Mouse (Mus musculus): Measurements from ENCODE around the gene Pex26. TPM values are rescaled to one million over a fixed set of nuclear protein-coding genes. Genes with fewer than 3 reads are reported as not detected.

Gene Pex26
- polyA plus RNA-seq, 1 experiment from 2014 or later: 1.2 TPM

GRCm38 (mm10) chr6:121151732-121152131, 31.7 kb upstream of the Pex26 start:
- Histone ChIP-seq H3K79me2 (ENCODE audit: inconsistent target) (no peaks in the 10 kb centered on the region), H3K27ac (no peak overlapping the region)
- WGBS (ENCODE audit: missing documents): 91% methylated on average over 6 of the region's 6 CpGs

GRCm38 (mm10) chr6:121153177-121153576, 30.3 kb upstream of the Pex26 start:
- Histone ChIP-seq H3K27ac (no peak overlapping the region), H3K4me3 (ENCODE audit: inconsistent target) (no peak overlapping the region), H3K79me2 (ENCODE audit: inconsistent target) (no peaks in the 10 kb centered on the region), H3K36me3 (ENCODE audit: inconsistent target) (no peaks in the 10 kb centered on the region)
- 94% methylated on average over 8 of the region's 8 CpGs for WGBS (ENCODE audit: missing documents)

More at GRCm38 (mm10) chr6:121151732-121152131, 31.7 kb upstream of the Pex26 start:
- Histone ChIP-seq H3K4me3 (ENCODE audit: inconsistent target) (no peak overlapping the region), H3K36me3 (ENCODE audit: inconsistent target) (no peaks in the 10 kb centered on the region)

GRCm38 (mm10) chr6:121154451-121155300, 28.8 kb upstream of the Pex26 start:
- 91% methylated on average over 16 of the region's 16 CpGs for WGBS (ENCODE audit: missing documents)
- H3K4me3 ChIP-seq (ENCODE audit: inconsistent target): no peak overlapping the region

GRCm38 (mm10) chr6:121156030-121156429, 27.4 kb upstream of the Pex26 start:
- no peak overlapping the region for H3K4me3 ChIP-seq (ENCODE audit: inconsistent target)
- 100% methylated on average over 1 of the region's 2 CpGs for WGBS (ENCODE audit: missing documents)
- no peak overlapping the region for H3K27ac ChIP-seq
- no peaks in the 10 kb centered on the region for H3K36me3 ChIP-seq (ENCODE audit: inconsistent target)
- no peaks in the 10 kb centered on the region for H3K79me2 ChIP-seq (ENCODE audit: inconsistent target)

More at GRCm38 (mm10) chr6:121154451-121155300, 28.8 kb upstream of the Pex26 start:
- H3K36me3 ChIP-seq (ENCODE audit: inconsistent target): no peaks in the 10 kb centered on the region
- H3K27ac ChIP-seq: no peak overlapping the region
- H3K79me2 ChIP-seq (ENCODE audit: inconsistent target): no peaks in the 10 kb centered on the region

GRCm38 (mm10) chr6:121159616-121160015, 23.9 kb upstream of the Pex26 start:
- Histone ChIP-seq H3K4me3 (ENCODE audit: inconsistent target) (no peak overlapping the region), H3K27ac (no peak overlapping the region), H3K79me2 (ENCODE audit: inconsistent target) (no peaks in the 10 kb centered on the region), H3K36me3 (ENCODE audit: inconsistent target) (no peaks in the 10 kb centered on the region)
- 96% methylated on average over 5 of the region's 5 CpGs for WGBS (ENCODE audit: missing documents)

- 79% methylated on average over 5 of the region's 6 CpGs for WGBS (ENCODE audit: missing documents)
- no peaks in the 10 kb centered on the region for H3K36me3 ChIP-seq (ENCODE audit: inconsistent target)
- H3K4me3 ChIP-seq (ENCODE audit: inconsistent target): no peak overlapping the region
- no peak overlapping the region for H3K27ac ChIP-seq
- no peaks in the 10 kb centered on the region for H3K79me2 ChIP-seq (ENCODE audit: inconsistent target)
Observed at GRCm38 (mm10) chr6:121160126-121160525, 23.3 kb upstream of the Pex26 start.

- Histone ChIP-seq H3K79me2 (ENCODE audit: inconsistent target) (no peaks in the 10 kb centered on the region), H3K4me3 (ENCODE audit: inconsistent target) (no peak overlapping the region), H3K27ac (no peak overlapping the region), H3K36me3 (ENCODE audit: inconsistent target) (no peaks in the 10 kb centered on the region)
- WGBS (ENCODE audit: missing documents): 87% methylated on average over 12 of the region's 12 CpGs
Observed at GRCm38 (mm10) chr6:121162616-121163015, 20.9 kb upstream of the Pex26 start.

- no peaks in the 10 kb centered on the region for H3K36me3 ChIP-seq (ENCODE audit: inconsistent target)
- H3K27ac ChIP-seq: no peak overlapping the region
- 95% methylated on average over 10 of the region's 10 CpGs for WGBS (ENCODE audit: missing documents)
- H3K79me2 ChIP-seq (ENCODE audit: inconsistent target): no peaks in the 10 kb centered on the region
- H3K4me3 ChIP-seq (ENCODE audit: inconsistent target): no peak overlapping the region
Observed at GRCm38 (mm10) chr6:121166098-121166552, 17.3 kb upstream of the Pex26 start.

- Histone ChIP-seq H3K79me2 (ENCODE audit: inconsistent target) (no peaks in the 10 kb centered on the region), H3K36me3 (ENCODE audit: inconsistent target) (no peaks in the 10 kb centered on the region), H3K4me3 (ENCODE audit: inconsistent target) (no peak overlapping the region), H3K27ac (no peak overlapping the region)
- WGBS (ENCODE audit: missing documents): 79% methylated on average over 7 of the region's 7 CpGs
Observed at GRCm38 (mm10) chr6:121167381-121167975, 16.0 kb upstream of the Pex26 start.

- Histone ChIP-seq H3K36me3 (ENCODE audit: inconsistent target) (no peaks in the 10 kb centered on the region), H3K27ac (no peak overlapping the region), H3K4me3 (ENCODE audit: inconsistent target) (no peak overlapping the region), H3K79me2 (ENCODE audit: inconsistent target) (no peaks in the 10 kb centered on the region)
- 91% methylated on average over 6 of the region's 6 CpGs for WGBS (ENCODE audit: missing documents)
Observed at GRCm38 (mm10) chr6:121171102-121171501, 12.4 kb upstream of the Pex26 start.

GRCm38 (mm10) chr6:121173471-121173870, 10.0 kb upstream of the Pex26 start:
- WGBS (ENCODE audit: missing documents): 72% methylated on average over 5 of the region's 5 CpGs
- no peaks in the 10 kb centered on the region for H3K36me3 ChIP-seq (ENCODE audit: inconsistent target)

GRCm38 (mm10) chr6:121174761-121175160, 8.7 kb upstream of the Pex26 start:
- H3K4me3 ChIP-seq (ENCODE audit: inconsistent target): no peak overlapping the region
- 92% methylated on average over 6 of the region's 6 CpGs for WGBS (ENCODE audit: missing documents)
- H3K36me3 ChIP-seq (ENCODE audit: inconsistent target): no peaks in the 10 kb centered on the region
- no peaks in the 10 kb centered on the region for H3K79me2 ChIP-seq (ENCODE audit: inconsistent target)
- no peak overlapping the region for H3K27ac ChIP-seq

More at GRCm38 (mm10) chr6:121173471-121173870, 10.0 kb upstream of the Pex26 start:
- no peaks in the 10 kb centered on the region for H3K79me2 ChIP-seq (ENCODE audit: inconsistent target)
- H3K4me3 ChIP-seq (ENCODE audit: inconsistent target): no peak overlapping the region
- no peak overlapping the region for H3K27ac ChIP-seq

- Histone ChIP-seq H3K4me3 (ENCODE audit: inconsistent target) (no peak overlapping the region), H3K27ac (no peak overlapping the region), H3K79me2 (ENCODE audit: inconsistent target) (no peaks in the 10 kb centered on the region), H3K36me3 (ENCODE audit: inconsistent target) (no peaks in the 10 kb centered on the region)
- WGBS (ENCODE audit: missing documents): 59% methylated on average over 14 of the region's 14 CpGs
Observed at GRCm38 (mm10) chr6:121176011-121176730, 7.3 kb upstream of the Pex26 start.

- Histone ChIP-seq H3K36me3 (ENCODE audit: inconsistent target) (no peaks in the 10 kb centered on the region), H3K27ac (no peak overlapping the region), H3K79me2 (ENCODE audit: inconsistent target) (no peaks in the 10 kb centered on the region), H3K4me3 (ENCODE audit: inconsistent target) (no peak overlapping the region)
- 84% methylated on average over 4 of the region's 4 CpGs for WGBS (ENCODE audit: missing documents)
Observed at GRCm38 (mm10) chr6:121176731-121177098, 6.8 kb upstream of the Pex26 start.

Measured in macrophage (primary cell).